Mouse (Mus musculus) spleen, adult 2 months (tissue): ENCODE data around the gene Grin2c. TPM values are rescaled to one million over a fixed set of nuclear protein-coding genes. Genes with fewer than 3 reads are reported as not detected.

Experiments used
- DNase-seq, 2 experiments: peaks; one replicate each; pipeline versions ENCODE4 v3.0.0 to v3.0.0-alpha.2; 2012 to 2021; ENCODE audit warnings: low spot score in 2 of 2, low read depth in 1 of 2
- H3K27ac ChIP-seq: fragments of 200-500 bp; 2 replicates; pipeline ENCODE4 v1.5.1; 2012; ENCODE audit warnings: low read length, inconsistent platforms; ENCODE audit not compliant: insufficient read depth
- H3K27me3 ChIP-seq: fragments of 200-500 bp; 2 replicates; pipeline ENCODE4 v1.6.1; 2012; ENCODE audit warnings: mild to moderate bottlenecking, moderate library complexity, low read length, inconsistent platforms; ENCODE audit not compliant: control insufficient read depth, insufficient read depth
- H3K36me3 ChIP-seq: fragments of 200-500 bp; 2 replicates; pipeline ENCODE4 v1.6.1; 2012; ENCODE audit warnings: mild to moderate bottlenecking, low read length, inconsistent platforms; ENCODE audit not compliant: control insufficient read depth, insufficient read depth
- H3K4me1 ChIP-seq: fragments of 200-500 bp; 2 replicates; pipeline ENCODE4 v1.6.1; 2011; ENCODE audit warnings: inconsistent platforms; ENCODE audit not compliant: control insufficient read depth, insufficient read depth, insufficient read length
- H3K4me3 ChIP-seq: fragments of 200-500 bp; 2 replicates; pipeline ENCODE4 v1.5.1; 2011; ENCODE audit warnings: mild to moderate bottlenecking, inconsistent platforms; ENCODE audit not compliant: insufficient read depth, insufficient read length; ENCODE audit errors: extremely low read depth
- CTCF ChIP-seq: fragments of 200-500 bp; IDR thresholded peaks from 2 replicates; pipeline ENCODE4 v1.5.1; 2011; ENCODE audit warnings: mild to moderate bottlenecking, inconsistent platforms; ENCODE audit not compliant: insufficient read depth, insufficient read length, insufficient replicate concordance; ENCODE audit errors: extremely low read depth
- POLR2A ChIP-seq: fragments of 200-500 bp; IDR thresholded peaks from 2 replicates; pipeline ENCODE4 v1.6.1; 2011; ENCODE audit warnings: low read depth, low read length, inconsistent platforms
- WGBS: fragments of 180-500 bp; shearing (Covaris S2); methylation state at CpG from one replicate; pipeline ENCODE4 v1.1.7; 2018; 5-methylcytosine and 5-hydroxymethylcytosine counted together
- polyA plus RNA-seq: library from polyadenylated mRNA; depleted of rRNA; stranded (reverse); fragments of >200 nt; gene quantifications from 2 replicates; pipeline ENCODE4 v1.2.3, GENCODE M21; 2012

Grin2c gene
- polyA plus RNA-seq, 1 experiment: 13.7 TPM

- peaks cover 22% of the 10 kb centered on the region; the same call in 1 of the 2 replicates for H3K4me1 ChIP-seq
- H3K27ac ChIP-seq: no peak overlapping the region
- no peaks in the 10 kb centered on the region for H3K27me3 ChIP-seq
- no peak for TF ChIP-seq CTCF
- no peak for DNase-seq
- H3K36me3 ChIP-seq: peaks cover 2% of the 10 kb centered on the region; the same call in 1 of the 2 replicates
- WGBS: 78% methylated on average over 20 of the region's 20 CpGs
- H3K4me3 ChIP-seq: no peak overlapping the region
These were observed 33.3 kb downstream of the Grin2c start for GRCm38 (mm10) chr11:115233526-115234290.

- Histone ChIP-seq H3K27ac (no peak overlapping the region), H3K27me3 (no peaks in the 10 kb centered on the region), H3K4me3 (no peak overlapping the region), H3K4me1 (peaks cover 26% of the 10 kb centered on the region; the same call in 1 of the 2 replicates), H3K36me3 (peaks cover 2% of the 10 kb centered on the region; the same call in 1 of the 2 replicates)
- no peak for DNase-seq
- 57% methylated on average over 5 of the region's 5 CpGs for WGBS
- TF ChIP-seq CTCF: no peak
- no peak for TF ChIP-seq POLR2A
These were observed 34.2 kb downstream of the Grin2c start for GRCm38 (mm10) chr11:115232889-115233288.

- Histone ChIP-seq H3K4me1 (peaks cover 33% of the 10 kb centered on the region; the same call in 1 of the 2 replicates), H3K27me3 (no peaks in the 10 kb centered on the region), H3K27ac (peak overlapping the region; percentile 60), H3K36me3 (peaks cover 2% of the 10 kb centered on the region; the same call in 1 of the 2 replicates), H3K4me3 (no peak overlapping the region)
- TF ChIP-seq CTCF (no peak), POLR2A (no peak)
- no peak for DNase-seq
- 49% methylated on average over 9 of the region's 9 CpGs for WGBS
These were observed 35.1 kb downstream of the Grin2c start for GRCm38 (mm10) chr11:115231924-115232323.

GRCm38 (mm10) chr11:115231168-115231915, 35.7 kb downstream of the Grin2c start:
- Histone ChIP-seq H3K27ac (peak overlapping the region; percentile 71), H3K4me3 (no peak overlapping the region), H3K4me1 (peaks cover 35% of the 10 kb centered on the region; the same call in 1 of the 2 replicates), H3K36me3 (peaks cover 2% of the 10 kb centered on the region; the same call in 1 of the 2 replicates), H3K27me3 (no peaks in the 10 kb centered on the region)
- no peak for TF ChIP-seq POLR2A
- TF ChIP-seq CTCF: no peak
- peak; percentile 36 to 44 for DNase-seq
- WGBS: 15% methylated on average over 14 of the region's 14 CpGs

GRCm38 (mm10) chr11:115229021-115229930, 37.8 kb downstream of the Grin2c start:
- no peak for DNase-seq
- 78% methylated on average over 15 of the region's 15 CpGs for WGBS

GRCm38 (mm10) chr11:115228430-115228829, 38.6 kb downstream of the Grin2c start:
- TF ChIP-seq CTCF: no peak
- TF ChIP-seq POLR2A: no peak
- 68% methylated on average over 7 of the region's 7 CpGs for WGBS

More at GRCm38 (mm10) chr11:115229021-115229930, 37.8 kb downstream of the Grin2c start:
- 0 out of 2 replicates have a peak, but pooled peaks cover under 1% of the 10 kb centered on the region for H3K36me3 ChIP-seq
- H3K4me1 ChIP-seq: peaks cover 41% of the 10 kb centered on the region; the same call in 1 of the 2 replicates
- no peak; the same call in 1 of the 2 replicates for TF ChIP-seq CTCF
- no peak for TF ChIP-seq POLR2A
- no peak overlapping the region for H3K4me3 ChIP-seq
- no peaks in the 10 kb centered on the region for H3K27me3 ChIP-seq
- no peak overlapping the region for H3K27ac ChIP-seq

More at GRCm38 (mm10) chr11:115228430-115228829, 38.6 kb downstream of the Grin2c start:
- H3K27ac ChIP-seq: no peak overlapping the region
- H3K27me3 ChIP-seq: no peaks in the 10 kb centered on the region
- no peak for DNase-seq
- no peak overlapping the region for H3K4me3 ChIP-seq
- no peaks in the 10 kb centered on the region for H3K36me3 ChIP-seq
- peaks cover 41% of the 10 kb centered on the region; the same call in 1 of the 2 replicates for H3K4me1 ChIP-seq
